Mouse (Mus musculus): ENCODE results near the gene Rab43. TPM values are rescaled to one million over a fixed set of nuclear protein-coding genes. Genes with fewer than 3 reads are reported as not detected.

Rab43 gene
- polyA plus RNA-seq, 1 experiment from 2014 or later, result 15.6 TPM

DNA sequence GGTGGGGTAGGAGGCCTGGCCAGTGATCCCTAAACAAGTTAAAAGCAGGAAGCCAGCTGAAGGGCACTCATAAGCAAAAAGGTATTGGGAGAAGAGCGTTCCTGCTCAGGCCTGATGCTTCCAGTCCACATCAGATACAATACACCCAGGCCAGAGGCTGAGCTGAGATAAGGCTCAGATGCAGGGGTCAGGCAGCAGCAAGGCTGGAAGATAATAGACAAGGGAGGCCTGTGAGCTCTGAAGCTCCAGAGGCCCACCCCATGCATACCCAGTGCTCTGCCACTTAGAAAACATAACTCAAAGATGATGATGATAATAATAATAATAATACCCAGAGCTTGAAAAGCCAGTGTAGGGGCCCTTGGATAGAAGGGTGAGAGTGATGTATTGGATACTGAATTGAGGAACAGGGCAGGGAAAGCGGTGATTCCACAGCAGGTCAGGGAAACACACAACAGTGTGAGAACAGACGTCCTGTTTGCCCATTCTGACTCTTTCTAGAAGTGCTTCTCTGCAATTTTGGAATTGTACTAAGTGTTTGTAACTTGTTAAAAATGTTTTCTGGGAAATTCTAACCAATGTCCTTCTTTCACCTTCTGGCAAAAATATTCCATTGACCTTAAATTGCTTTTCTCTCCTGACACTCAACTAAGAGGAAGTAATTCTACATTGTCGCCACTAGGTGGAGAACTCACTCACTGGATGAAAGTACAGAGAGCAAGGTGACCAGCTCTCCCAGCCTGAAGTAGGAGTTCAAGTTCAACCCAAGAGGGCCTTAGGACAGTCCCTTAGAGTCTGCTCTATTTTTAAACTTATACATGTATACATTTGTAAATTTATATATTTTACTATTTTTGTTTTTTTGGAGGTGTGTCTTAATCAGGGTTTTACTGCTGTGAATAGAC, 48.3 kb downstream of the Rab43 start:
- H3K27ac ChIP-seq, result no peak overlapping the region
- H3K9me3 ChIP-seq (ENCODE audit: control insufficient read depth, low read length), result no peaks in the 10 kb centered on the region
- no peaks in the 10 kb centered on the region for H3K36me3 ChIP-seq (replicated peaks; ENCODE audit: control insufficient read depth, insufficient read depth)
- H3K27me3 ChIP-seq (ENCODE audit: control insufficient read depth, insufficient read depth, low read length), result no peaks in the 10 kb centered on the region
- H3K4me1 ChIP-seq (replicated peaks; ENCODE audit: control insufficient read depth, insufficient read depth, low read length), result no peaks in the 10 kb centered on the region
- H3K9ac ChIP-seq, result no peak overlapping the region
- no peak overlapping the region for H3K4me3 ChIP-seq (replicated peaks; ENCODE audit: low read length)
- DNase-seq (ENCODE audit: low spot score) (peak; percentile 33), ATAC-seq (ENCODE audit: low FRiP score) (no peak)
- 65% methylated on average over 4 of the region's 4 CpGs for WGBS
- H3K4me2 ChIP-seq (replicated peaks), result no peak overlapping the region

DNA sequence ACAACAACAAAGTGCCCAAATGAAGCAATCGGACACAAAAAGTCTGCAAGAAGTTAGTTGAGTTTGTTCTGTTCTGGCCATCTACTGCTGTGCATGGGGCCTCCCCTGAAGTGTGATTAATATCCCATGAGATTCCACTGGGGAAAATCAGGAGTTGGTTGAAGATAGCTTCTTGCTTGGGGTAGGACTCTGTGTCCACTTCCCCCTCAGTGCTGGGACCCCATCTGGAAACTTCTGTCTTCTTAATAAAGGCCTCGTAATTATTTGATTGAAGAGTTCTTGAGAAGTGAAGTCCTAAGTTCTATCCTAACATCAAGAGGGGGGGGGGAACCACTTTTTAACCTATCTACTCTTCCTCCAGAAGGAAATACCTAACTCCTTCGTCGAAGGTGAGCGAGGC, 49.8 kb downstream of the Rab43 start:
- H3K27ac ChIP-seq, result no peak overlapping the region
- H3K9me3 ChIP-seq (ENCODE audit: control insufficient read depth, low read length), result no peaks in the 10 kb centered on the region
- H3K36me3 ChIP-seq (replicated peaks; ENCODE audit: control insufficient read depth, insufficient read depth), result no peaks in the 10 kb centered on the region; the same call in 1 of the 2 replicates
- no peak overlapping the region for H3K4me2 ChIP-seq (replicated peaks)
- H3K4me1 ChIP-seq (replicated peaks; ENCODE audit: control insufficient read depth, insufficient read depth, low read length), result no peaks in the 10 kb centered on the region
- no peak overlapping the region for H3K9ac ChIP-seq
- DNase-seq (ENCODE audit: low spot score) (no peak), ATAC-seq (ENCODE audit: low FRiP score) (no peak)
- WGBS, result 90% methylated on average over 5 of the region's 5 CpGs
- no peak overlapping the region for H3K4me3 ChIP-seq (replicated peaks; ENCODE audit: low read length)
- H3K27me3 ChIP-seq (ENCODE audit: control insufficient read depth, insufficient read depth, low read length), result no peaks in the 10 kb centered on the region

DNA sequence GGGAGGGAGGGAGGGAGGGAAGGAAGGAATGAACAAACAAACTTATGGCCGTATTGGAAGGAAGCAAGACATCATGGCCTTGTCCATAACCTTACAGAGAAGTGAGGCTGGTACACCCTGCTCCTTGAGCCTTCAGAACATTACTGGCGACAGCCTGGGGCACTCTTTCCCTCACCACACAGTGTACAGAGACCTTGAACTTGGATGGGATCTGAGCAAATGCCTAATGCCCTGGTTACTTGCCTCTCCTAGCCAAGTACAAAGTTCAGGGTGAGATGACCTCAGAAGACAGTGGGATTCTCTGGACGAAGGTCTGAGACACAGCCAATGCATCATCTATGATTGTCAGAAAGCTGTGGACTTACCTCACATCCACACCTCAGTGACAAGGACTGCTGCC, 52.1 kb downstream of the Rab43 start:
- Histone ChIP-seq H3K27ac (no peak overlapping the region), H3K9me3 (ENCODE audit: control insufficient read depth, low read length) (no peaks in the 10 kb centered on the region), H3K4me3 (replicated peaks; ENCODE audit: low read length) (no peak overlapping the region), H3K4me1 (replicated peaks; ENCODE audit: control insufficient read depth, insufficient read depth, low read length) (no peaks in the 10 kb centered on the region), H3K36me3 (replicated peaks; ENCODE audit: control insufficient read depth, insufficient read depth) (no peaks in the 10 kb centered on the region; the same call in 1 of the 2 replicates), H3K9ac (no peak overlapping the region), H3K27me3 (ENCODE audit: control insufficient read depth, insufficient read depth, low read length) (no peaks in the 10 kb centered on the region), H3K4me2 (replicated peaks) (no peak overlapping the region)
- 78% methylated on average over 3 of the region's 3 CpGs for WGBS
- DNase-seq (ENCODE audit: low spot score) (no peak), ATAC-seq (ENCODE audit: low FRiP score) (no peak)

DNA sequence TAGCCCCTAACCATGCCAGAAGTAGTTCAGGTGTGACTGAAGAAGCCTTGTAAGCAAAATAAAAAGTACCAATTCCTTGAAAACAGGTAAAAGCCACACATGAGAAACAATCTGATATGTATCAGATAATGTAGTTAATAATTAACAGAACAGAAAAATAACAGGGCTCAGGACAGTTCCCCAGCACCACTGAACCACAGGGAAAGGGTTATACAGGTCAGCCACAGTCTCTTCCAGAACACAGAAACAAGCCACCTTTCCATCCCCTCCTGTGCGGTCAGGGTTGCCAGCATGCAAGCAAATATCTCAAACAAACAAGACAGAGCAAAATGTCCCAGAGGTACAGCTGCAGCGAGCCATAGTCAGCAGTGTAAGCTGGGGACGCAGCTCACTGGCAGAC, 52.6 kb downstream of the Rab43 start:
- no peaks in the 10 kb centered on the region for H3K4me1 ChIP-seq (replicated peaks; ENCODE audit: control insufficient read depth, insufficient read depth, low read length)
- 62% methylated on average over 3 of the region's 3 CpGs for WGBS
- no peaks in the 10 kb centered on the region for H3K9me3 ChIP-seq (ENCODE audit: control insufficient read depth, low read length)
- H3K4me3 ChIP-seq (replicated peaks; ENCODE audit: low read length), result no peak overlapping the region
- H3K36me3 ChIP-seq (replicated peaks; ENCODE audit: control insufficient read depth, insufficient read depth), result no peaks in the 10 kb centered on the region; the same call in 1 of the 2 replicates
- ATAC-seq (ENCODE audit: low FRiP score) (no peak), DNase-seq (ENCODE audit: low spot score) (no peak)
- no peak overlapping the region for H3K9ac ChIP-seq
- H3K4me2 ChIP-seq (replicated peaks), result no peak overlapping the region
- no peaks in the 10 kb centered on the region for H3K27me3 ChIP-seq (ENCODE audit: control insufficient read depth, insufficient read depth, low read length)
- H3K27ac ChIP-seq, result no peak overlapping the region

DNA sequence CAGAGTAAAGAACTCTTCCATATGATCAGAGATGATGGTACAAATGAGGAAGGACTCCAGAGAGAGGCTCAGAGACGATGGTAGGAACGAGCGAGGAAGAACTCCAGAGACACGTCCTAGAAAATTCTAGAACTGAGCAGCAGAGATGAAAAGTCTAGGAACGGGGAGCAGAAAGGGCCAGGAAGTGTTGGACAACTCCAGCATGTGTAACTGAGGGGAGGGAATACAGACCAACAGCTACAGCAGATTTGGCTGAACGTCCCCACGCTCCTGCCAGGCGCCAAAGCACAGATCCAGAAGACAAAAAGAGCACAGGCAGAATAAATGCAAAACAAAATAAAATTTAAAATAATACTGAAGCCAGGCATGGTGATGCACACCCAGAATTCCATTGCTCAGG, 55.1 kb downstream of the Rab43 start:
- Histone ChIP-seq H3K9ac (no peak overlapping the region), H3K4me1 (replicated peaks; ENCODE audit: control insufficient read depth, insufficient read depth, low read length) (no peaks in the 10 kb centered on the region), H3K4me3 (replicated peaks; ENCODE audit: low read length) (no peak overlapping the region), H3K4me2 (replicated peaks) (no peak overlapping the region), H3K27ac (no peak overlapping the region), H3K36me3 (replicated peaks; ENCODE audit: control insufficient read depth, insufficient read depth) (no peaks in the 10 kb centered on the region; the same call in 1 of the 2 replicates), H3K9me3 (ENCODE audit: control insufficient read depth, low read length) (no peaks in the 10 kb centered on the region), H3K27me3 (ENCODE audit: control insufficient read depth, insufficient read depth, low read length) (no peaks in the 10 kb centered on the region)
- DNase-seq (ENCODE audit: low spot score) (no peak), ATAC-seq (ENCODE audit: low FRiP score) (no peak)
- 97% methylated on average over 8 of the region's 8 CpGs for WGBS

DNA sequence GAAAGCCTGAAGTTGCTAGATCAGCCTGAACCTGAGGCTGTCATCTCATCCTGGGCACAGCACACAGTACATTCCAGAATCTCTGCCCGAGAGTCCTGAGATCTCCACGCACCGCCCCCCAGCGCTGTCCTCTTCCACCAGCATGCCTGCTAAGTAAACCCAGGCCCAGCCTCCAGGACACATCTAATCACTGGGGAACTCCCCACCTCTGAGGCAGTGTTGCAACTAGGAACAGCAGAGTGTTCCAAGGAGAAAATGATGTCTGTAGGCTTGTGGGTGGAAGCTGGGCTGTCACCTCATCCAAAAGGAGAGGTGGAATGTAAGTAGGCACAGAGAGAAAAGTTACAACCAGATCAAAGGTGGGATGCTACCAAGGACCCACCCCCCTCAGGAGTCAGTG, 56.8 kb downstream of the Rab43 start:
- Histone ChIP-seq H3K36me3 (replicated peaks; ENCODE audit: control insufficient read depth, insufficient read depth) (no peaks in the 10 kb centered on the region; the same call in 1 of the 2 replicates), H3K4me3 (replicated peaks; ENCODE audit: low read length) (no peak overlapping the region), H3K9ac (no peak overlapping the region), H3K27ac (no peak overlapping the region), H3K27me3 (ENCODE audit: control insufficient read depth, insufficient read depth, low read length) (no peaks in the 10 kb centered on the region), H3K4me2 (replicated peaks) (no peak overlapping the region), H3K9me3 (ENCODE audit: control insufficient read depth, low read length) (no peaks in the 10 kb centered on the region), H3K4me1 (replicated peaks; ENCODE audit: control insufficient read depth, insufficient read depth, low read length) (no peaks in the 10 kb centered on the region)
- WGBS, result 91% methylated on average over 4 of the region's 4 CpGs
- no peak for DNase-seq (ENCODE audit: low spot score)
- ATAC-seq (ENCODE audit: low FRiP score), result no peak

DNA sequence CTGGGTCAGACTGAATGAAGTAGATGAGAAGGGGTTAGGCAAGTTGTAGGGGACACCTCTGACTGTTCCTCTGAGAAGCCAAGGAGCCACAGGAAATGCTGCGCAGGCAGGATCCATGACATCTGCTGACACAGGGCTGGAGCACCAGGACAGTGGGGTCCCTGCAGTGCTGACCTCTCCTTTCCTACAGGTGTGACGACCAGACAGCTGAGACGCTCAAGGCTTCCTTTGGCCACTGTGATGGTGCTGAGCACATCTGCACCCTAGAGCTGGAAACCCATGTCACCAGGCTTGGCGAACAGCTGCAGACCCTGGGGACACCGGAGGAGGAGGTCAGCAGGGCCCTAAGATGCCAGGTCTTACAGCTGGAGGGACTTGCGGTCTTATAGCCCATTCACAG, 60.4 kb downstream of the Rab43 start:
- Histone ChIP-seq H3K27me3 (ENCODE audit: control insufficient read depth, insufficient read depth, low read length) (no peaks in the 10 kb centered on the region), H3K36me3 (replicated peaks; ENCODE audit: control insufficient read depth, insufficient read depth) (no peaks in the 10 kb centered on the region), H3K4me1 (replicated peaks; ENCODE audit: control insufficient read depth, insufficient read depth, low read length) (no peaks in the 10 kb centered on the region), H3K4me3 (replicated peaks; ENCODE audit: low read length) (no peak overlapping the region), H3K4me2 (replicated peaks) (no peak overlapping the region), H3K9me3 (ENCODE audit: control insufficient read depth, low read length) (no peaks in the 10 kb centered on the region), H3K27ac (no peak overlapping the region), H3K9ac (no peak overlapping the region)
- ATAC-seq (ENCODE audit: low FRiP score) (no peak), DNase-seq (ENCODE audit: low spot score) (no peak)
- WGBS, result 93% methylated on average over 6 of the region's 6 CpGs

DNA sequence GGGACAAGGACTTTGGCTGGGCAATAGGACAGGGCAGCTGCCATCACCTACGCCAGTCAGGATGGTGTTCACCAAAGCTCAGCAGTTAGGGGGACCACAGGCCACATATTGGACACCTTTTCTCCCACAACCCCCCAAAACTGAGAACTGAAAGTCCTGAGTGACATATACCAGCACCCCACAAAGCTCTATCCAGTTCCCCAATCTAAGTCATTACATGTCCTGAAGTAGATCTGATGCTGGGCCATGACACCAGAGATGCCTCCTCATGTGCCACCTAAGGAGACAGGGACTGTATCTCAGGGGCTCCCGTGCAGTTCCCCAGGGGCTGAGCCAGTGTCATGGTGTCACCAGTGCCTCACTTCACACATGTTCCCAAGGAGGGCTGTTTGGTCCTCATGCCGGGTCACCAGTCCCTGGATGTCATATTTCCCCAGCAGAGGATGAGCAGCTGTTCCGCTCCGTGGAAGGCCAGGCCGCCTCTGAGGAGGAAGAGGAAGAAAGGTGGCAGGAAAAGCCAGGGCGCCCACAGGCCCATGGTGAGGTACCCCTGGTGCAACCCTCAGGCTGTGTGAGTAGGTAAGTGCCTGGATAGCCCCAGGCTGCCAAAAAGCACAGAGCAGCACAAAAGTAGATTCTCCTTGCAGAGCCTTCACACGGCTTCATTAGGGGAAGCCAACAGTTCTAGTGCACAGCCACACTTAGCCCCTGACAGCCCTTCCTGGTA, 61.6 kb downstream of the Rab43 start:
- WGBS, result 92% methylated on average over 8 of the region's 8 CpGs
- no peak overlapping the region for H3K9ac ChIP-seq
- H3K4me2 ChIP-seq (replicated peaks), result no peak overlapping the region
- H3K27me3 ChIP-seq (ENCODE audit: control insufficient read depth, insufficient read depth, low read length), result no peaks in the 10 kb centered on the region
- no peaks in the 10 kb centered on the region for H3K36me3 ChIP-seq (replicated peaks; ENCODE audit: control insufficient read depth, insufficient read depth)
- no peak for DNase-seq (ENCODE audit: low spot score)
- H3K27ac ChIP-seq, result no peak overlapping the region
- H3K9me3 ChIP-seq (ENCODE audit: control insufficient read depth, low read length), result no peaks in the 10 kb centered on the region
- no peak overlapping the region for H3K4me3 ChIP-seq (replicated peaks; ENCODE audit: low read length)
- no peaks in the 10 kb centered on the region for H3K4me1 ChIP-seq (replicated peaks; ENCODE audit: control insufficient read depth, insufficient read depth, low read length)
- no peak for ATAC-seq (ENCODE audit: low FRiP score)

DNA sequence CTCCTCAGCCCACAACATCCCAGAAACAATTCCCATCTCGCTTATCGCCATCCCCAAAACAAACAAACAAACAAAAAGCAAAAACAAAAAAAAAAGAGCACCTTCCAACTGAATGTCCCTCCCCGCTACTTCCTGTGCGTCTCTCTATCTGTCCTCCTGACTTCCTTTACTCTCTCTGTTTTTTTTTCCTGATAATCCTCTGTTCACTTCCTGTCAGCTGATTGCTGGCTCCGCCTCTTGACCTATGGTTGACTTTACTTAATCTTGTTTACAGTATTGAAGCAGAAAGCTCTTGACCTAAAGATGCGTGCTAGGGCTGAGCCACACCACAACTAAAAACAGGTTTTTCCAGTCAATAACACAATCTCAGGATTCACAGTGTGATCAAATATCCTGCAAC, 63.4 kb downstream of the Rab43 start:
- Histone ChIP-seq H3K9me3 (ENCODE audit: control insufficient read depth, low read length) (no peaks in the 10 kb centered on the region), H3K36me3 (replicated peaks; ENCODE audit: control insufficient read depth, insufficient read depth) (no peaks in the 10 kb centered on the region), H3K4me2 (replicated peaks) (no peak overlapping the region), H3K27me3 (ENCODE audit: control insufficient read depth, insufficient read depth, low read length) (no peaks in the 10 kb centered on the region), H3K27ac (no peak overlapping the region), H3K4me1 (replicated peaks; ENCODE audit: control insufficient read depth, insufficient read depth, low read length) (no peaks in the 10 kb centered on the region), H3K9ac (no peak overlapping the region), H3K4me3 (replicated peaks; ENCODE audit: low read length) (no peak overlapping the region)
- ATAC-seq (ENCODE audit: low FRiP score) (no peak), DNase-seq (ENCODE audit: low spot score) (no peak)
- WGBS, result 92% methylated on average over 6 of the region's 6 CpGs

Data from hindbrain, embryonic 14.5 days (tissue).